Mouse (Mus musculus): Measurements from ENCODE around the gene Lrrc3c.

DNA sequence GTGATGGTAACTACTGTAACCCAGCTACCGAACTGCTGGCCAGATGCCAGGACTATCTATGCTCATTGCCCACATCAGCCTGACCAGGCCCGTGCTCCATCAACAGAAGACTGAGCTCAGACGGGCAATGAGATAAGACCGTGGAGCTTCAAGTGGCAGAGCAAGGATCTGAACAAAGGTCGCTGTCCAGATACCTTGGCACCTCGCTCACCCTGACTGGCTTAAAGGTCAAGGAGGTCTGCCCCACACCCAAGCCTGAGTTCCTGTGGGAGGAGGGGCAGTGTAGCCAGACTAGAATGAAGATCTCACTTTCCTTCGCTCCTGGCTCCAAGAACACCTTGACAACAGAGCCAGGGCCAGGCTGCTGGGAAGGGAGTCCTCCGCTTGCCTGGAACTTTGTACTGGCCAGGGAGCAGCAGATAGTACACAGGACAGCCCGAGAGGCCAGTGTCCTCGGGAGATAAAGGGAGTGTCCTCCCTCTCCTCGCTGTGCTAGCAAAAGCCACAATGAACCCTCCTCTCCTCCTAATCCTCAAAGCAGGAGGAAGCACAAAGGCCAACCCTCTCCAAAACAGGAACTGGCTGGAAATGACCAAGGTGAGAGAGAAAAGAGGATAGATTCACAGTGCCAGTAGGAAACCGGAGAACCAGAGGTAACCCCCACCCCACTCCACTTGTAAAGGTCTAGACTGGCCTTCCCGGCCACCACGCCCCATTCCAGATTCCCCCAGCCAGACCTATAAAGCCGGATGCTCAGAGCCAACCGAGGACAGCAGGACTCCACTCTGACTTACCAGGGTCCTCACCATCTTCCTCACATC is 17.6 kb upstream of the Lrrc3c start:
- peak; percentile 67; the same call in 1 of the 2 replicates for TF ChIP-seq GATA1 (IDR thresholded peaks at IDR 0.05; ENCODE audit: low read length)
- TF ChIP-seq TAL1 (IDR thresholded peaks at IDR 0.05; ENCODE audit: low read length) = peak; percentile 74

Data from erythroblast, embryonic 14.5 days (primary cell).